Mouse (Mus musculus) intestine, embryonic 14.5 days (tissue): ENCODE results near the gene Mphosph9. TPM values are rescaled to one million over a fixed set of nuclear protein-coding genes. Genes with fewer than 3 reads are reported as not detected.
A peak's percentile ranks its signal among the peaks of the same experiment; 100 is the strongest.
"Not testable (repeated sequence)": the region's sequence is repeated elsewhere in the genome, so short reads cannot be mapped to it uniquely, and the experiment has no call there.

Experiments
- ATAC-seq: fragments of 200-750 bp; cut with Nextera tagmentation; replicated peaks from 2 replicates; pipeline ENCODE4 v1.8.0; 2017; ENCODE audit warnings: low read depth, moderate number of reproducible peaks, moderate TSS enrichment, moderate library complexity; ENCODE audit not compliant: low FRiP score, low TSS enrichment
- DNase-seq: peaks from one replicate; pipeline ENCODE4 v3.0.0-alpha.2; 2018; ENCODE audit warnings: low spot score
- H3K27ac ChIP-seq: fragments of 300-500 bp; sonication (generic); 2 replicates; pipeline ENCODE4 v1.5.1; 2014; ENCODE audit warnings: low read depth, mild to moderate bottlenecking, control low read depth
- H3K27me3 ChIP-seq: fragments of 300-500 bp; sonication (generic); replicated peaks from 2 replicates; pipeline ENCODE4 v1.6.1; 2014; ENCODE audit warnings: low read length, control low read depth; ENCODE audit not compliant: control insufficient read depth, insufficient read depth
- H3K36me3 ChIP-seq: fragments of 300-500 bp; sonication (generic); 2 replicates; pipeline ENCODE4 v1.6.1; 2014; ENCODE audit warnings: low read length, control low read depth; ENCODE audit not compliant: control insufficient read depth, insufficient read depth
- H3K4me1 ChIP-seq: fragments of 300-500 bp; sonication (generic); replicated peaks from 2 replicates; pipeline ENCODE4 v1.6.1; 2014; ENCODE audit warnings: low read length, control low read depth, mixed read lengths; ENCODE audit not compliant: control insufficient read depth, insufficient read depth
- H3K4me2 ChIP-seq: fragments of 300-500 bp; sonication (generic); 2 replicates; pipeline ENCODE4 v1.6.1; 2014; ENCODE audit warnings: low read length
- H3K4me3 ChIP-seq: fragments of 300-500 bp; sonication (generic); 2 replicates; pipeline ENCODE4 v1.5.1; 2014; ENCODE audit warnings: low read depth, low read length, control low read depth, mixed read lengths
- H3K9ac ChIP-seq: fragments of 300-500 bp; sonication (generic); 2 replicates; pipeline ENCODE4 v1.6.1; 2014; ENCODE audit warnings: mild to moderate bottlenecking, low read length
- H3K9me3 ChIP-seq: fragments of 300-500 bp; sonication (generic); 2 replicates; pipeline ENCODE4 v1.6.1; 2016; ENCODE audit warnings: low read length, control low read depth; ENCODE audit not compliant: control insufficient read depth
- WGBS: fragments of 180-500 bp; shearing (Covaris S2); extraction: QIAGEN DNeasy Blood & Tissue Kit; methylation state at CpG from one replicate; pipeline ENCODE4 v1.1.7; 2014; 5-methylcytosine and 5-hydroxymethylcytosine counted together
- polyA plus RNA-seq: library from polyadenylated mRNA; unstranded; fragments of >200 nt; fragmentation: Nextera tagmentation; extraction: Ambion mirVana; gene quantifications from 2 replicates; pipeline ENCODE4 v1.2.1, GENCODE M21; 2014

Gene Mphosph9
- 13.6 and 13.9 TPM in 2 replicates for polyA plus RNA-seq

GRCm38 (mm10) chr5:124327510-124328364 lies at the start of gene Mphosph9, which contains the start of gene 2810006K23Rik:
TSS of gene Mphosph9 (minus strand) at chr5:124327972.
TSS of gene 2810006K23Rik (plus strand) at chr5:124328089.
- peak; percentile 98 for ATAC-seq
- DNase-seq: peak; percentile 100
- H3K4me3 ChIP-seq: peak within 1 kb of the TSS; percentile 67
- H3K9ac ChIP-seq: peak within 1 kb of the TSS; percentile 57
- H3K4me2 ChIP-seq: peak within 1 kb of the TSS; percentile 78
- H3K4me1 ChIP-seq: peaks cover 11% of the 10 kb centered on the region
- under 1% methylated on average over 72 of the region's 72 CpGs for WGBS
- no peaks in the 10 kb centered on the region for H3K27me3 ChIP-seq
- peaks cover 9% of the 10 kb centered on the region; the same call in 1 of the 2 replicates for H3K36me3 ChIP-seq
- peak within 1 kb of the TSS; percentile 80 for H3K27ac ChIP-seq
- no peaks in the 10 kb centered on the region for H3K9me3 ChIP-seq

- no peak for ATAC-seq
- Histone ChIP-seq H3K9me3 (no peaks in the 10 kb centered on the region), H3K27me3 (no peaks in the 10 kb centered on the region), H3K27ac (no peak overlapping the region), H3K9ac (no peak overlapping the region), H3K36me3 (peaks cover 92% of the 10 kb centered on the region), H3K4me2 (no peak overlapping the region), H3K4me3 (no peak overlapping the region), H3K4me1 (no peaks in the 10 kb centered on the region)
- DNase-seq: no peak
- 87% methylated on average over 4 of the region's 4 CpGs for WGBS
Observed at GRCm38 (mm10) chr5:124377149-124377548, 49.4 kb upstream of the Mphosph9 start.

GRCm38 (mm10) chr5:124376401-124376800 lies 48.6 kb upstream of the Mphosph9 start:
- H3K36me3 ChIP-seq: peaks cover 92% of the 10 kb centered on the region
- H3K27me3 ChIP-seq: no peaks in the 10 kb centered on the region
- H3K4me3 ChIP-seq: no peak overlapping the region
- no peak for ATAC-seq
- no peaks in the 10 kb centered on the region for H3K4me1 ChIP-seq
- DNase-seq: no peak
- no peaks in the 10 kb centered on the region for H3K9me3 ChIP-seq
- no peak overlapping the region for H3K27ac ChIP-seq
- 93% methylated on average over 1 of the region's 1 CpGs for WGBS
- no peak overlapping the region for H3K9ac ChIP-seq
- no peak overlapping the region for H3K4me2 ChIP-seq

- Histone ChIP-seq H3K9me3 (no peaks in the 10 kb centered on the region), H3K4me2 (no peak overlapping the region), H3K9ac (no peak overlapping the region), H3K4me3 (no peak overlapping the region), H3K27ac (no peak overlapping the region), H3K36me3 (peaks cover 93% of the 10 kb centered on the region), H3K4me1 (no peaks in the 10 kb centered on the region), H3K27me3 (no peaks in the 10 kb centered on the region)
- 97% methylated on average over 7 of the region's 7 CpGs for WGBS
- no peak for DNase-seq
- no peak for ATAC-seq
Observed at GRCm38 (mm10) chr5:124374298-124374697, 46.5 kb upstream of the Mphosph9 start.

- peaks cover 38% of the 10 kb centered on the region for H3K36me3 ChIP-seq
- no peak overlapping the region for H3K4me3 ChIP-seq
- H3K27me3 ChIP-seq: no peaks in the 10 kb centered on the region
- no peak for ATAC-seq
- H3K4me1 ChIP-seq: no peaks in the 10 kb centered on the region
- no peaks in the 10 kb centered on the region for H3K9me3 ChIP-seq
- 85% methylated on average over 3 of the region's 3 CpGs for WGBS
- no peak for DNase-seq
- H3K4me2 ChIP-seq: no peak overlapping the region
- H3K27ac ChIP-seq: no peak overlapping the region
- H3K9ac ChIP-seq: no peak overlapping the region
Observed at GRCm38 (mm10) chr5:124366721-124367120, 38.9 kb upstream of the Mphosph9 start.

GRCm38 (mm10) chr5:124365754-124366153 lies 38.0 kb upstream of the Mphosph9 start:
- WGBS: 98% methylated on average over 2 of the region's 2 CpGs
- no peak overlapping the region for H3K4me3 ChIP-seq
- ATAC-seq: no peak

GRCm38 (mm10) chr5:124364173-124364918 lies 36.6 kb upstream of the Mphosph9 start:
- DNase-seq: no peak
- 87% methylated on average over 6 of the region's 6 CpGs for WGBS

More at GRCm38 (mm10) chr5:124365754-124366153, 38.0 kb upstream of the Mphosph9 start:
- no peak overlapping the region for H3K4me2 ChIP-seq
- H3K27me3 ChIP-seq: no peaks in the 10 kb centered on the region
- no peak overlapping the region for H3K9ac ChIP-seq
- DNase-seq: no peak
- H3K36me3 ChIP-seq: peaks cover 29% of the 10 kb centered on the region
- no peaks in the 10 kb centered on the region for H3K9me3 ChIP-seq
- H3K27ac ChIP-seq: no peak overlapping the region
- no peaks in the 10 kb centered on the region for H3K4me1 ChIP-seq

GRCm38 (mm10) chr5:124362982-124363381 lies 35.2 kb upstream of the Mphosph9 start, which contains the start of gene Cdk2ap1:
TSS of gene Cdk2ap1 (minus strand) at chr5:124363082.
- not testable (repeated sequence) for H3K9me3 ChIP-seq, H3K4me2 ChIP-seq, H3K27me3 ChIP-seq, H3K36me3 ChIP-seq, H3K4me1 ChIP-seq, H3K9ac ChIP-seq, H3K27ac ChIP-seq, H3K4me3 ChIP-seq, ATAC-seq, DNase-seq
- 94% methylated on average over 5 of the region's 5 CpGs for WGBS

More at GRCm38 (mm10) chr5:124364173-124364918, 36.6 kb upstream of the Mphosph9 start:
- Histone ChIP-seq H3K9ac (no peak overlapping the region), H3K4me3 (no peak overlapping the region), H3K4me1 (no peaks in the 10 kb centered on the region), H3K9me3 (no peaks in the 10 kb centered on the region), H3K36me3 (peaks cover 15% of the 10 kb centered on the region), H3K4me2 (no peak overlapping the region), H3K27ac (no peak overlapping the region), H3K27me3 (no peaks in the 10 kb centered on the region)
- ATAC-seq: no peak
